Mouse (Mus musculus) MEL (cell line): ENCODE data around the gene Snrnp70. TPM values are rescaled to one million over a fixed set of nuclear protein-coding genes. Genes with fewer than 3 reads are reported as not detected.

Source experiments
- DNase-seq: peaks from one replicate; pipeline ENCODE4 v3.0.0; 2011; ENCODE audit warnings: low read depth, low spot score
- H3K27ac ChIP-seq: 2 replicates; pipeline ENCODE4 v1.5.1; 2012; ENCODE audit warnings: low read depth, mild to moderate bottlenecking, control low read depth, low read length, moderate library complexity; ENCODE audit not compliant: control insufficient read depth
- H3K27me3 ChIP-seq, 2 experiments: fragments of 150-350 bp in 1 of 2; sonication (generic) in 1 of 2; 2 replicates each; pipeline ENCODE4 v1.6.1; 2012; ENCODE audit warnings: low read length in 2 of 2, mild to moderate bottlenecking in 2 of 2, improper control_type of control experiment in 1 of 2, moderate library complexity in 1 of 2; ENCODE audit not compliant: insufficient read depth in 2 of 2, control insufficient read depth in 1 of 2
- H3K36me3 ChIP-seq, 2 experiments: 2 replicates each; pipeline ENCODE4 v1.6.1; 2012 to 2014; ENCODE audit warnings: low read length in 2 of 2, improper control_type of control experiment in 1 of 2, inconsistent platforms in 1 of 2, mild to moderate bottlenecking in 1 of 2; ENCODE audit not compliant: insufficient read depth in 2 of 2, control insufficient read depth in 1 of 2
- H3K4me1 ChIP-seq, 2 experiments: fragments of 150-350 bp in 1 of 2; sonication (generic) in 1 of 2; 2 replicates each; pipeline ENCODE4 v1.6.1; 2012; ENCODE audit warnings: low read length in 2 of 2, improper control_type of control experiment in 1 of 2, mild to moderate bottlenecking in 1 of 2; ENCODE audit not compliant: insufficient read depth in 2 of 2, control insufficient read depth in 1 of 2
- H3K4me3 ChIP-seq, 2 experiments: fragments of 150-350 bp in 1 of 2; sonication (generic) in 1 of 2; 2 replicates each; pipeline ENCODE4 v1.5.1; 2012; ENCODE audit warnings: low read depth in 2 of 2, low read length in 2 of 2, mild to moderate bottlenecking in 2 of 2, moderate library complexity in 2 of 2, control low read depth in 1 of 2, improper control_type of control experiment in 1 of 2; ENCODE audit not compliant: control insufficient read depth in 1 of 2, insufficient read depth in 1 of 2
- H3K79me2 ChIP-seq: 2 replicates; pipeline ENCODE4 v1.6.1; 2012; ENCODE audit warnings: mild to moderate bottlenecking, low read length, moderate library complexity; ENCODE audit not compliant: control insufficient read depth, poor library complexity, insufficient read depth
- H3K9ac ChIP-seq: 2 replicates; pipeline ENCODE4 v1.6.1; 2012; ENCODE audit warnings: low read depth, mild to moderate bottlenecking, control low read depth, low read length, moderate library complexity; ENCODE audit not compliant: control insufficient read depth, poor library complexity, severe bottlenecking
- H3K9me3 ChIP-seq: fragments of 150-350 bp; sonication (generic); replicated peaks from 2 replicates; pipeline ENCODE4 v1.6.1; 2012; ENCODE audit warnings: mild to moderate bottlenecking, low read length, improper control_type of control experiment, moderate library complexity; ENCODE audit not compliant: insufficient read depth
- BHLHE40 ChIP-seq: IDR thresholded peaks from 2 replicates; pipeline ENCODE4 v1.6.1; 2012; ENCODE audit warnings: low read depth, mild to moderate bottlenecking, inconsistent platforms, low read length, improper control_type of control experiment, borderline replicate concordance
- CHD1 ChIP-seq: IDR thresholded peaks from 2 replicates; pipeline ENCODE4 v1.6.1; 2012; ENCODE audit warnings: low read depth, mild to moderate bottlenecking, inconsistent platforms, low read length, improper control_type of control experiment
- CTCF ChIP-seq, 3 experiments: IDR thresholded peaks in 2 of 3; conservative IDR thresholded peaks in 1 of 3; 2 replicates each; pipeline ENCODE4 v1.5.1; 2011 to 2012; ENCODE audit warnings: low read length in 3 of 3, low read depth in 2 of 3, mild to moderate bottlenecking in 2 of 3, improper control_type of control experiment in 1 of 3, inconsistent platforms in 1 of 3, mixed read lengths in 1 of 3, moderate library complexity in 1 of 3; ENCODE audit not compliant: control insufficient read depth in 1 of 3, insufficient read depth in 1 of 3, poor library complexity in 1 of 3, severe bottlenecking in 1 of 3
- E2F4 ChIP-seq: IDR thresholded peaks from 2 replicates; pipeline ENCODE4 v1.6.1; 2011; ENCODE audit warnings: low read depth, low read length, improper control_type of control experiment, borderline replicate concordance
- EP300 ChIP-seq, 2 experiments: IDR thresholded peaks; 2 replicates each; pipeline ENCODE4 v1.6.1; 2011; ENCODE audit warnings: improper control_type of control experiment in 2 of 2, low read length in 2 of 2, low read depth in 1 of 2, mild to moderate bottlenecking in 1 of 2
- ETS1 ChIP-seq: IDR thresholded peaks from 2 replicates; pipeline ENCODE4 v1.6.1; 2012; ENCODE audit warnings: low read depth, mild to moderate bottlenecking, inconsistent platforms, low read length, improper control_type of control experiment, moderate library complexity
- JUND ChIP-seq: IDR thresholded peaks from 2 replicates; pipeline ENCODE4 v1.6.1; 2011; ENCODE audit warnings: low read depth, mild to moderate bottlenecking, improper control_type of control experiment, low read length
- MAX ChIP-seq: IDR thresholded peaks from 2 replicates; pipeline ENCODE4 v1.6.1; 2011; ENCODE audit warnings: low read length, improper control_type of control experiment
- MAZ ChIP-seq: IDR thresholded peaks from 2 replicates; pipeline ENCODE4 v1.6.1; 2012; ENCODE audit warnings: low read depth, mild to moderate bottlenecking, inconsistent platforms, low read length, improper control_type of control experiment
- MEF2A ChIP-seq: IDR thresholded peaks from 2 replicates; pipeline ENCODE4 v1.6.1; 2014; ENCODE audit warnings: low read depth, mild to moderate bottlenecking, inconsistent platforms, low read length, improper control_type of control experiment; ENCODE audit not compliant: poor library complexity, insufficient replicate concordance, severe bottlenecking; ENCODE audit errors: extremely low read depth
- MYB ChIP-seq: IDR thresholded peaks from 2 replicates; pipeline ENCODE4 v1.6.1; 2011; ENCODE audit warnings: mild to moderate bottlenecking, low read depth, low read length, improper control_type of control experiment
- MYC ChIP-seq: IDR thresholded peaks from 2 replicates; pipeline ENCODE4 v1.6.1; 2011; ENCODE audit warnings: low read depth, mild to moderate bottlenecking, low read length, improper control_type of control experiment, moderate library complexity
- NELFE ChIP-seq: IDR thresholded peaks from 2 replicates; pipeline ENCODE4 v1.6.1; 2011; ENCODE audit warnings: low read depth, low read length, improper control_type of control experiment
- POLR2AphosphoS2 ChIP-seq: IDR thresholded peaks from 2 replicates; pipeline ENCODE4 v1.6.1; 2011; ENCODE audit warnings: low read length, improper control_type of control experiment
- POLR2AphosphoS5 ChIP-seq: IDR thresholded peaks from 2 replicates; pipeline ENCODE4 v1.6.1; 2012; ENCODE audit warnings: low read depth, borderline replicate concordance, mild to moderate bottlenecking, inconsistent platforms, low read length, moderate library complexity, mixed read lengths
- SMC3 ChIP-seq: IDR thresholded peaks from 2 replicates; pipeline ENCODE4 v1.6.1; 2011; ENCODE audit warnings: low read depth, low read length, improper control_type of control experiment
- TAL1 ChIP-seq: IDR thresholded peaks from 2 replicates; pipeline ENCODE4 v1.6.1; 2012; ENCODE audit warnings: mild to moderate bottlenecking, inconsistent platforms, low read length, moderate library complexity, mixed read lengths
- TBP ChIP-seq: IDR thresholded peaks from 2 replicates; pipeline ENCODE4 v1.8.0; 2011; ENCODE audit warnings: low read depth, low read length, improper control_type of control experiment
- TCF12 ChIP-seq: IDR thresholded peaks from 2 replicates; pipeline ENCODE4 v1.6.1; 2014; ENCODE audit warnings: low read depth, mild to moderate bottlenecking, inconsistent platforms, low read length, improper control_type of control experiment, moderate library complexity
- UBTF ChIP-seq: IDR thresholded peaks from 2 replicates; pipeline ENCODE4 v1.6.1; 2012; ENCODE audit warnings: low read depth, mild to moderate bottlenecking, inconsistent platforms, low read length, improper control_type of control experiment, moderate library complexity, borderline replicate concordance; ENCODE audit not compliant: insufficient read depth
- polyA plus RNA-seq, 2 experiments: library from polyadenylated mRNA; stranded (reverse) in 1 of 2; unstranded in 1 of 2; fragments of >175 nt in 1 of 2; fragments of >200 nt in 1 of 2; gene quantifications; 2 replicates each; pipeline versions ENCODE4 v1.2.1 to v1.2.4; 2012; ENCODE audit warnings: low replicate concordance in 2 of 2, low read depth in 1 of 2; ENCODE audit not compliant: insufficient read length in 2 of 2, insufficient read depth in 1 of 2, missing spikeins in 1 of 2
- total RNA-seq: library from RNA; depleted of rRNA; stranded (reverse); fragments of 300-350 nt; gene quantifications from 2 replicates; pipeline ENCODE4 v1.2.3, GENCODE M21; 2012

Snrnp70 gene
- total and polyA plus RNA-seq, 3 experiments: 272 to 1,478 (median 588) TPM

DNA sequence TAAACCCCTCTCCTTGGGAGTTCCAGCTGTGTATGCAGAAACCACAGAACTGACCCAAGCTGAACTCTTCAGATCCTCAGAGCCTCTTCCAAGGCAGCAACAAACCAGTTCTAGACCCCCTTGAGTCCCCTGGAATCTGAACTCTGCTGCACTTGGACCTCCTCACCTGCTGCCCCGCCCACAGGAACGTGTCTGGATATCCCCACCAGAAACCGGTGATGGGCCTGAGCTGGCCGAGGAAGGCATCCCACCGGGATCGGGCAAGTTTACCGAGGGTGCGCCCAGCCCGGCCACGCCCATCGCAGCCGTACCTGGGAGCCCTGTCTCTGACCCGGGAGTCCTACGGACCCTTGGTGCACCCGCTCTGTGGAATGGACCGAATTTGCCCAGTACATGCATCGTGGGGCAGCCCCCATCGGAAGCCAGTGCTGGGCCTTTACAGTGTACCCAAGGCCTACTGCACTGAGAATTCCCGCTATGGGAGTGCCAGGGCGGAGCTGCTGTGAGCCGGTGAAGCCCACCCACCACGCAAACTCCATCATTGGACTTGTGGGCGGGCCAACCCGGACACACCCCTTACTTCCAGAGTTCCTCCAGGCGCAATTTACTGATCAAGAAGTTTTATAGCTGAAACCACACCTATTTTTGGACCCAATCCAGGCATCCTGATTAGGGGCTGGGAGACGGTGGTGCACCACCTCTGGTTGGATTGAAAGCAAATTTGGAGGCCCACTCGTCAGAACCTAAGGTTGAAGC is 24.5 kb upstream of the Snrnp70 start:
- Histone ChIP-seq H3K27me3 (no peaks in the 10 kb centered on the region), H3K79me2 (no peaks in the 10 kb centered on the region), H3K36me3 (no peaks in the 10 kb centered on the region; a peak in 1 of 4 replicates)

DNA sequence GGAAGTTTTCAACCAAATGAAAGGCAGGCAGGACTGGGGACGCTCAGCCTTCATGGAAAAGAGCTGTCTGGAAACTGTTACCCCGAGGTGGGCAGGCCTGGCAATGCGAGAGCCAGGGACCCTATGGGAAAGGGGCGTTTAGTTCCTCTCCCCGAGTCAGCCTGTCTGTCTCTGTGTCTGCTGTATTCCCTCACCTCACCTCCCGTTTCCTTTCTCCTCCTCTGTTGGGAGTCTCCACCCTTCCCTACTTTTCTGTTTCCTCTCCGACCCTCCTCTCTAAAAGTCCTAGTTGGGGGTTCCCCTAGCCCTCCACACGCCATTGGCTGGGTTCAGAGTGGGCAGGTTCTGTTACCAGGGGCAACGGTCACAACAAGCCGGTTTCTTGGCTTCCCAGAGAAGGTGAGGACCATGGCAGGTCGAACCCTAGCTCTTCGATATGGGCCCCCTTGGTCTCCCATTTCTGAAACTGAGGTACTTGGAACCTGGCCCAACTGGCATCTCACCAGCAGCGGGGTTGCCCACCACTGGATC is 22.5 kb upstream of the Snrnp70 start:
- Histone ChIP-seq H3K9me3 (no peaks in the 10 kb centered on the region), H3K27me3 (no peaks in the 10 kb centered on the region), H3K27ac (no peak overlapping the region), H3K36me3 (no peaks in the 10 kb centered on the region; a peak in 2 of 4 replicates), H3K9ac (no peak overlapping the region), H3K79me2 (no peaks in the 10 kb centered on the region; the same call in 1 of the 2 replicates), H3K4me1 (peaks cover 5 to 6% of the 10 kb centered on the region in 2 experiments; a peak in 2 of 4 replicates), H3K4me3 (no peak overlapping the region)
- TF ChIP-seq CHD1 (no peak), TAL1 (no peak), MAZ (no peak), SMC3 (no peak), NELFE (no peak), MEF2A (no peak), CTCF (IDR thresholded peaks at IDR 0.05 in 2 of 3, conservative IDR thresholded peaks at IDR 0.05 in 1 of 3; ENCODE audit: control insufficient read depth in 1 of 3, insufficient read depth in 1 of 3, low read depth in 2 of 3, low read length in 3 of 3, poor library complexity in 1 of 3, severe bottlenecking in 1 of 3) (no peak), TCF12 (no peak), JUND (no peak), MYC (no peak), EP300 (IDR thresholded peaks at IDR 0.05; ENCODE audit: low read depth in 1 of 2, low read length in 2 of 2) (no peak), BHLHE40 (no peak), TBP (no peak), POLR2AphosphoS2 (no peak), POLR2AphosphoS5 (no peak), ETS1 (no peak), UBTF (no peak), E2F4 (no peak), MAX (no peak)
- DNase-seq: no peak

More for the DNA sequence above, 24.5 kb upstream of the Snrnp70 start:
- Histone ChIP-seq H3K9me3 (no peaks in the 10 kb centered on the region), H3K4me1 (no peaks in the 10 kb centered on the region), H3K9ac (no peak overlapping the region), H3K4me3 (no peak overlapping the region), H3K27ac (no peak overlapping the region)
- TF ChIP-seq POLR2AphosphoS2 (no peak), MYB (no peak), JUND (no peak)
- peak; percentile 27 for DNase-seq
